Comparison of ENCODE assay signal across 9 mouse cellular contexts in the genomic region with DNA sequence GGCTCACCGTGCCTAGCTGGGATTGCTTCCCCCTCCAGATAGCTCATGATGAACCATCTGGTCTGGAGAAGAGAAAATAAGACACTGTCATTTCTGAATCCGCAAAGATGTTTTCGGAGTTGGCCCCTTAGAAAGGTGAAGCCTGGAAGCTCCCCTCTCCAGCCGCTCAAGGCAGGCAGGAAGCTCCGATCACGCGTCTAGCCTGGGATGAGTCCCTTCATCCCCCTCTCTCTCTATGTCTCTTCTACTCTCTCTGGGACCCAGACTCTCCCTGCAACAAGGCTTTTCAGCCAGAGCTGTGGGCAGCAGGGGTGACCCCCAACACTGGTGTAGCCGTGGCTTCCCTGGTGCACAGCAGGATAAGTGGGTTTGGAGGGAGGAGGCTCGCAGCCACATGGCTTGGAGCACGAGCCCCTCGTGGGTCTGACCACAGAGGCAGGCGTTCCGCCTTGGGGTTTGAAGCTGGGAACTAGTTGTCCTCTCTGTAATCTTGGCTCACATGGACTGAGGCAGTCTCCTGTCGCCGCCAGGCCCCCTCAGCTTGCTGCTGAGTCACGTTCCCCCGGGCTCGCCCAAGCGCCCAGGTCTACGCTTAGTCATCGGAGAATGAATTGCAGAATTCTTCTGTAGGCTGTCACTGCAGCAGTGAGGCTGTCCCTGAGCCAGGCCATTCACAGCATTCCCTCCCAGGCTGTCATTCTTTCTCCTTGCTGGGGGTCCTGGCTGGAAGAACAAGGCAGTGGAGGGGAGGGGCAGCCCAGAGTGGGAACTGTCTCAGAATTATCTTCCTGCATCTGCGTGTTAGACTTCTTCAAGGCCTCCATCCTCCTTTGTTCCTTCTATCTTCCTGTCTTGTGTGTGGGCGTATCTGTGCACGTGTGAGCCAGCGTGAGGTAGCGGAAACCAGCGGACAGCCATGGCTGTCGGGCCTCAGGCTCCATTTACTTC. TPM values are rescaled to one million over a fixed set of nuclear protein-coding genes. Genes with fewer than 3 reads are reported as not detected.
DNase-seq lines count a peak whose midpoint lies in the region; ATAC-seq and TF ChIP-seq lines count a peak whose summit lies in the region.
"Had no signal": no experiment of that assay in that cellular context is flagged by ENCODE, and none has a peak within 500 bp of the region (broad histone marks: within the 10 kb centered on the region; RNA-seq: fewer than 3 reads in every experiment).

No protein-coding gene starts in this region.

- ATAC-seq in midbrain, embryonic 15.5 days (replicated peaks) = no peak
- peak; percentile 78 for ATAC-seq in activated CD4-positive, CD25-positive, alpha-beta regulatory T cell, adult 4 months
- peak; percentile 61 for ATAC-seq in embryonic facial prominence, embryonic 15.5 days (ENCODE audit: insufficient number of reproducible peaks, low FRiP score, low TSS enrichment, low read depth)
- peak; percentile 75 for ATAC-seq in heart, postnatal 0 days (ENCODE audit: insufficient read depth, low read depth)
- peak; percentile 93 for ATAC-seq in liver, embryonic 12.5 days

- TF ChIP-seq EP300 in heart, postnatal 0 days (IDR thresholded peaks at IDR 0.05; ENCODE audit: low read depth) = peak; percentile 32; the same call in 1 of the 2 replicates

- no peak for TF ChIP-seq CTCF in heart, postnatal 0 days (IDR thresholded peaks at IDR 0.05; ENCODE audit: low read depth)

- peak overlapping the region; percentile 7; the same call in 1 of the 2 replicates for H3K27ac ChIP-seq in midbrain, embryonic 10.5 days (replicated peaks)
- no peak overlapping the region for H3K27ac ChIP-seq in midbrain, embryonic 15.5 days
- H3K27ac ChIP-seq in embryonic facial prominence, embryonic 15.5 days (replicated peaks) = peak overlapping the region; percentile 17; the same call in 1 of the 2 replicates
- H3K27ac ChIP-seq in heart, postnatal 0 days (ENCODE audit: low read depth) = peak overlapping the region; percentile 48
- peak overlapping the region; percentile 99 for H3K27ac ChIP-seq in liver, embryonic 12.5 days
- H3K27ac ChIP-seq: kidney, postnatal 0 days had no signal

- no peak overlapping the region for H3K4me2 ChIP-seq in midbrain, embryonic 15.5 days
- H3K4me2 ChIP-seq in embryonic facial prominence, embryonic 15.5 days (replicated peaks) = peak overlapping the region; percentile 8; the same call in 1 of the 2 replicates
- peak overlapping the region; percentile 17; the same call in 1 of the 2 replicates for H3K4me2 ChIP-seq in heart, postnatal 0 days (ENCODE audit: low read depth, low read length)
- H3K4me2 ChIP-seq in liver, embryonic 12.5 days = peak overlapping the region; percentile 68

- H3K4me3 ChIP-seq in midbrain, embryonic 10.5 days = no peak overlapping the region
- no peak overlapping the region for H3K4me3 ChIP-seq in midbrain, embryonic 15.5 days
- no peak overlapping the region for H3K4me3 ChIP-seq in embryonic facial prominence, embryonic 15.5 days (replicated peaks)
- H3K4me3 ChIP-seq in heart, postnatal 0 days (ENCODE audit: low read depth, low read length) = no peak overlapping the region
- H3K4me3 ChIP-seq in liver, embryonic 12.5 days = peak overlapping the region; percentile 32

- no peaks in the 10 kb centered on the region for H3K27me3 ChIP-seq in midbrain, embryonic 10.5 days (ENCODE audit: low read depth, poor library complexity, severe bottlenecking)
- H3K27me3 ChIP-seq in midbrain, embryonic 15.5 days (replicated peaks) = no peaks in the 10 kb centered on the region
- H3K27me3 ChIP-seq in embryonic facial prominence, embryonic 15.5 days = no peaks in the 10 kb centered on the region
- H3K27me3 ChIP-seq in heart, postnatal 0 days (ENCODE audit: control insufficient read depth, insufficient read depth, low read length) = no peaks in the 10 kb centered on the region
- H3K27me3 ChIP-seq in liver, embryonic 12.5 days (replicated peaks) = 0 out of 2 replicates have a peak, but pooled peaks cover 2% of the 10 kb centered on the region

- no peak for DNase-seq in midbrain, embryonic 10.5 days (ENCODE audit: low spot score)
- peak; percentile 73 for DNase-seq in heart, postnatal 0 days (ENCODE audit: low spot score)
- peak; percentile 55 to 72 for DNase-seq in spleen, postnatal 36 days (ENCODE audit: low spot score in 2 of 2)
- no peak for DNase-seq in ovary, postnatal 14 days (ENCODE audit: low spot score)

- H3K4me1 ChIP-seq in midbrain, embryonic 10.5 days = peaks cover 7% of the 10 kb centered on the region
- H3K4me1 ChIP-seq in midbrain, embryonic 15.5 days = no peaks in the 10 kb centered on the region; the same call in 1 of the 2 replicates
- H3K4me1 ChIP-seq in embryonic facial prominence, embryonic 15.5 days = peaks cover 21% of the 10 kb centered on the region
- 0 out of 2 replicates have a peak, but pooled peaks cover 9% of the 10 kb centered on the region for H3K4me1 ChIP-seq in heart, postnatal 0 days (ENCODE audit: control insufficient read depth, insufficient read depth)
- H3K4me1 ChIP-seq in liver, embryonic 12.5 days = peaks cover 88% of the 10 kb centered on the region

- H3K36me3 ChIP-seq in midbrain, embryonic 10.5 days = no peaks in the 10 kb centered on the region
- no peaks in the 10 kb centered on the region for H3K36me3 ChIP-seq in midbrain, embryonic 15.5 days (replicated peaks)
- no peaks in the 10 kb centered on the region for H3K36me3 ChIP-seq in embryonic facial prominence, embryonic 15.5 days
- no peaks in the 10 kb centered on the region for H3K36me3 ChIP-seq in heart, postnatal 0 days (replicated peaks; ENCODE audit: control insufficient read depth, insufficient read depth, low read length)
- 0 out of 2 replicates have a peak, but pooled peaks cover 12% of the 10 kb centered on the region for H3K36me3 ChIP-seq in liver, embryonic 12.5 days

- H3K9me3 ChIP-seq in midbrain, embryonic 10.5 days (replicated peaks) = no peaks in the 10 kb centered on the region
- no peaks in the 10 kb centered on the region for H3K9me3 ChIP-seq in midbrain, embryonic 15.5 days
- no peaks in the 10 kb centered on the region for H3K9me3 ChIP-seq in embryonic facial prominence, embryonic 15.5 days (replicated peaks)
- no peaks in the 10 kb centered on the region for H3K9me3 ChIP-seq in heart, postnatal 0 days (replicated peaks; ENCODE audit: control insufficient read depth, low read length)
- no peaks in the 10 kb centered on the region for H3K9me3 ChIP-seq in liver, embryonic 12.5 days (replicated peaks)

- 74% methylated on average over 28 of the region's 28 CpGs for WGBS in midbrain, embryonic 10.5 days
- WGBS in midbrain, embryonic 15.5 days = 67% methylated on average over 28 of the region's 28 CpGs
- 46% methylated on average over 28 of the region's 28 CpGs for WGBS in embryonic facial prominence, embryonic 15.5 days
- 43% methylated on average over 28 of the region's 28 CpGs for WGBS in heart, postnatal 0 days
- WGBS in liver, embryonic 12.5 days (ENCODE audit: insufficient replicate concordance) = 31% methylated on average over 28 of the region's 28 CpGs

- no peak overlapping the region for H3K9ac ChIP-seq in midbrain, embryonic 15.5 days
- H3K9ac ChIP-seq in embryonic facial prominence, embryonic 15.5 days = no peak overlapping the region
- H3K9ac ChIP-seq in heart, postnatal 0 days (replicated peaks; ENCODE audit: low read depth, low read length) = 0 out of 2 replicates have a peak overlapping the region, but pooled peaks have one; percentile 33
- H3K9ac ChIP-seq in liver, embryonic 12.5 days = peak overlapping the region; percentile 69

RNA-seq across cellular contexts. Expression of a gene that starts 13.2 kb away (rescaled TPM):
- 3.9 and 5.4 TPM in 2 replicates for polyA plus RNA-seq in midbrain, embryonic 10.5 days (2016; fragmentation: Nextera tagmentation; extraction: Ambion mirVana)
- 1.9 and 2.5 TPM in 2 replicates for polyA plus RNA-seq in midbrain, embryonic 15.5 days (2015; fragmentation: Nextera tagmentation; extraction: Ambion mirVana)
- 10 to 100 TPM; 15.1 to 15.6 TPM for polyA plus RNA-seq in activated CD4-positive, CD25-positive, alpha-beta regulatory T cell, adult 4 months (2017; shearing (Covaris generic))
- polyA plus RNA-seq in embryonic facial prominence, embryonic 15.5 days (2015; fragmentation: Nextera tagmentation; extraction: Ambion mirVana) = 7.8 and 8.5 TPM in 2 replicates
- 15.1 and 20.3 TPM in 2 replicates for total RNA-seq in heart, postnatal 0 days (2014; rRNA removed; ENCODE audit: low replicate concordance)
- 4.7 and 4.9 TPM in 2 replicates for polyA plus RNA-seq in heart, postnatal 0 days (2015; fragmentation: Nextera tagmentation; extraction: Ambion mirVana)
- polyA plus RNA-seq in liver, embryonic 12.5 days (2016; fragmentation: Nextera tagmentation; extraction: Ambion mirVana) = 8.6 and 10.3 TPM in 2 replicates

RNA-seq across cellular contexts. Expression of a gene that starts 30.8 kb away (rescaled TPM):
- polyA plus RNA-seq in midbrain, embryonic 10.5 days (2016; fragmentation: Nextera tagmentation; extraction: Ambion mirVana) = 0.07 and 0.11 TPM in 2 replicates
- polyA plus RNA-seq in midbrain, embryonic 15.5 days (2015; fragmentation: Nextera tagmentation; extraction: Ambion mirVana) = 0.34 and 0.41 TPM in 2 replicates
- not detected for polyA plus RNA-seq in activated CD4-positive, CD25-positive, alpha-beta regulatory T cell, adult 4 months (2017; shearing (Covaris generic))
- polyA plus RNA-seq in embryonic facial prominence, embryonic 15.5 days (2015; fragmentation: Nextera tagmentation; extraction: Ambion mirVana) = 0.38 and 0.51 TPM in 2 replicates
- total RNA-seq in heart, postnatal 0 days (2014; rRNA removed; ENCODE audit: low replicate concordance) = 19.1 and 26.4 TPM in 2 replicates
- polyA plus RNA-seq in heart, postnatal 0 days (2015; fragmentation: Nextera tagmentation; extraction: Ambion mirVana) = 0.93 and 1.2 TPM in 2 replicates
- 0.19 TPM in 1 of 2 replicates, not detected in the other for polyA plus RNA-seq in liver, embryonic 12.5 days (2016; fragmentation: Nextera tagmentation; extraction: Ambion mirVana)

RNA-seq across cellular contexts. Expression of a gene that starts 46.3 kb away (rescaled TPM):
- not detected in 2 replicates for polyA plus RNA-seq in midbrain, embryonic 10.5 days (2016; fragmentation: Nextera tagmentation; extraction: Ambion mirVana)
- not detected in 2 replicates for polyA plus RNA-seq in midbrain, embryonic 15.5 days (2015; fragmentation: Nextera tagmentation; extraction: Ambion mirVana)
- polyA plus RNA-seq in activated CD4-positive, CD25-positive, alpha-beta regulatory T cell, adult 4 months (2017; shearing (Covaris generic)) = under 1 TPM in 1 of 2 experiments, not detected in 1; 0.22 TPM
- polyA plus RNA-seq in embryonic facial prominence, embryonic 15.5 days (2015; fragmentation: Nextera tagmentation; extraction: Ambion mirVana) = 0.09 TPM in 1 of 2 replicates, not detected in the other
- not detected in 2 replicates for total RNA-seq in heart, postnatal 0 days (2014; rRNA removed; ENCODE audit: low replicate concordance)
- polyA plus RNA-seq in heart, postnatal 0 days (2015; fragmentation: Nextera tagmentation; extraction: Ambion mirVana) = not detected in 2 replicates
- polyA plus RNA-seq in liver, embryonic 12.5 days (2016; fragmentation: Nextera tagmentation; extraction: Ambion mirVana) = not detected in 2 replicates

RNA-seq across cellular contexts. Expression of a gene that starts 56.9 kb away (rescaled TPM):
- 209 and 228 TPM in 2 replicates for polyA plus RNA-seq in midbrain, embryonic 10.5 days (2016; fragmentation: Nextera tagmentation; extraction: Ambion mirVana)
- polyA plus RNA-seq in midbrain, embryonic 15.5 days (2015; fragmentation: Nextera tagmentation; extraction: Ambion mirVana) = 284 TPM in 2 replicates
- 10 to 100 TPM; 71.3 to 90.7 TPM for polyA plus RNA-seq in activated CD4-positive, CD25-positive, alpha-beta regulatory T cell, adult 4 months (2017; shearing (Covaris generic))
- polyA plus RNA-seq in embryonic facial prominence, embryonic 15.5 days (2015; fragmentation: Nextera tagmentation; extraction: Ambion mirVana) = 165 and 166 TPM in 2 replicates
- 45.0 and 94.4 TPM in 2 replicates for total RNA-seq in heart, postnatal 0 days (2014; rRNA removed; ENCODE audit: low replicate concordance)
- polyA plus RNA-seq in heart, postnatal 0 days (2015; fragmentation: Nextera tagmentation; extraction: Ambion mirVana) = 93.0 and 96.5 TPM in 2 replicates
- polyA plus RNA-seq in liver, embryonic 12.5 days (2016; fragmentation: Nextera tagmentation; extraction: Ambion mirVana) = 119 and 121 TPM in 2 replicates

Comparison
In these comparisons a context has a peak if more than half of its experiments do, and no peak if none do; other contexts are left out.
1. DNase-seq: peak in heart, postnatal 0 days (single experiment) and spleen, postnatal 36 days (2 of 2); none in midbrain, embryonic 10.5 days (single experiment) and ovary, postnatal 14 days (single experiment).
2. H3K9ac ChIP-seq: peak in heart, postnatal 0 days (single experiment) and liver, embryonic 12.5 days (single experiment); none in midbrain, embryonic 15.5 days (single experiment) and embryonic facial prominence, embryonic 15.5 days (single experiment).